Mouse (Mus musculus) lung, adult 2 months (tissue): Measurements from ENCODE around the gene Polg.

Source experiments
- CTCF ChIP-seq: fragments of 200-500 bp; IDR thresholded peaks from 2 replicates; pipeline ENCODE4 v1.5.1; 2011; ENCODE audit warnings: mild to moderate bottlenecking, low read length, control low read depth; ENCODE audit not compliant: insufficient read depth
- POLR2A ChIP-seq: fragments of 200-500 bp; IDR thresholded peaks from 2 replicates; pipeline ENCODE4 v1.6.1; 2011; ENCODE audit warnings: low read depth, mild to moderate bottlenecking, control low read depth, low read length, borderline replicate concordance; ENCODE audit errors: extremely low read depth

DNA sequence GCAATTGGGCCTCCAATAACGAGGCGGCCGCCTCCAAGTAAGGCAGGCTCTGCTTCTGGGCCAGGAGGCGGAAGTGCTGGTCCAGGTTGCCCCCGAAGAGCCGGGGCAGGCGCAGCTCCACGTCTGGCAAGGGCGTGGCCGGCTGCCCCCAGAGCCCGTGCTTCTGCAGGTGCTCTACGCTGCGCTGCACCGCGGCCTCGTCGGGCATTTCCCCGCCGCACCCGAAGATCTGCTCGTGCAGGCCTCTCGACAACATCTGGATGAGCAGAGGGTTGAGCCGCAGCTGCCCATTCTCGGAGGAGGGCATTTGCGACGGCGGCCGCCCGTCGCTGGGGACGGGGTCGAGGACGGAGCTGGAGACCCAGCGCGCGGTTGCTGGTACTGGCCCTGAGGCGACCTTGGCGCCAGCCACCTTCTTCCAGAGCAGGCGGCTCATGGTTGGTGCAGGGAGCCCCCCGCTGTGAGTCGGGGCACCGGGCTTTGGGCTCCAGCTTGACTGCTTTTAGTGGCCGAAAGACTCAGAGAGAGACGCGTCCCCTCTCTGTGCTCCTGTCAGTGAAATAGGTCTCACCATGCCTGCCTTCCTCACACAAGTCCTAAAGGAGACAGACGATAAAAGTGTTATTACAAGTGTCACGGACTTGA, 1.3 kb downstream of the Polg start:
- no peak for TF ChIP-seq POLR2A
- no peak for TF ChIP-seq CTCF
